Mouse (Mus musculus) layer of hippocampus, adult 8-10 months (tissue): Measurements from ENCODE around the gene Zfp142. TPM values are rescaled to one million over a fixed set of nuclear protein-coding genes. Genes with fewer than 3 reads are reported as not detected.

Experiments
- DNase-seq, 2 experiments: peaks; one replicate each; pipeline ENCODE4 v3.0.0; 2022; ENCODE audit warnings: low spot score in 2 of 2
- microRNA-seq, 2 experiments: library from miRNA; unstranded; fragments of <30 nt; microRNA quantifications; one replicate each; pipeline ENCODE4 v1.2.0; 2022
- total RNA-seq, 4 experiments: library from RNA; stranded (reverse); gene quantifications; 2 replicates each; pipeline ENCODE4 v1.2.4; 2022

The Zfp142 gene
- total RNA-seq, 4 experiments from 2014 or later = 28.4 to 36.8 (median 31.7) TPM

DNA sequence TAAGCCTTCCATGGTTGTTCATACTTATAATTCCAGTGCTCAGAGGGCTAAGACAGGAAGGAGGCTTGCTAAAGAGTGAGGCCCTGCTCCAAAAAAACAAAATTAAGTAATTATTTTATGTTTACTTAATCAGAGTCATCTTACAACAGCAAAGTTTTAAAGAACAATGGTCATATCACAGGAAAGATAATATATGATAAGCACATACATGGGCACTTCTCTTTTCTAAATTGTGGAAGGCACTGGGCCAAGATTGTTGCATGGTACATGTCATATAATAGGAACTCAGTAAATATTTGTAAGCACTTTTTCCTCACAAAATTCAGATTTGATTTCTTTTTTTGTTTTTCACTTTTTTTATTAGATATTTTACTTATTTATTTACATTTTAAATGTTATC lies 68.2 kb downstream of the Zfp142 start:
- no peak for DNase-seq

Small RNAs within 50 kb of the gene (microRNA-seq; reads per million reads assigned to microRNA genes)
- 0 reads per million in 2 experiments for gene Gm25035

Other genes with a start within 250 kb of the Zfp142 start
- gene Catip, start 226.1 kb downstream of the Zfp142 start, total RNA-seq = 1 to 10 TPM; 1.7 to 3.3 (median 2.2) TPM
- 10 to 100 TPM in 2 of 4 experiments, 1 to 10 TPM in 2; 5.5 to 68.6 (median 30.6) TPM for gene Slc11a1, start 213.1 kb downstream of the Zfp142 start, total RNA-seq
- 10 to 100 TPM; 27.6 to 33.4 (median 31.6) TPM for gene Ctdsp1, start 196.7 kb downstream of the Zfp142 start, total RNA-seq
- under 1 TPM; 0.71 to 0.92 (median 0.82) TPM for gene Vil1, start 178.9 kb downstream of the Zfp142 start, total RNA-seq
- gene Cnot9, start 82.2 kb downstream of the Zfp142 start, total RNA-seq = 10 to 100 TPM; 22.7 to 25.7 (median 24.6) TPM
- 10 to 100 TPM; 22.0 to 29.6 (median 23.6) TPM for gene Plcd4, start 45.4 kb downstream of the Zfp142 start, total RNA-seq
- 10 to 100 TPM; 22.1 to 31.4 (median 24.3) TPM for gene Usp37, start 44.0 kb downstream of the Zfp142 start, total RNA-seq
- gene Bcs1l, start within 50 bp of the Zfp142 start, total RNA-seq = 10 to 100 TPM; 20.3 to 25.2 (median 23.4) TPM
- gene Rnf25, start 13.2 kb upstream of the Zfp142 start, total RNA-seq = 10 to 100 TPM; 62.0 to 85.5 (median 67.7) TPM
- gene Stk36, start 13.2 kb upstream of the Zfp142 start, total RNA-seq = 1 to 10 TPM; 3.5 to 8.0 (median 5.4) TPM
- 10 to 100 TPM; 25.5 to 35.9 (median 31.1) TPM for gene Ttll4, start 73.5 kb upstream of the Zfp142 start, total RNA-seq
- gene Cyp27a1, start 125.3 kb upstream of the Zfp142 start, total RNA-seq = 1 to 10 TPM; 6.0 to 7.1 (median 7.0) TPM
- under 1 TPM in 3 of 4 experiments, not detected in 1; 0.16 to 0.36 (median 0.19) TPM for gene Prkag3, start 161.0 kb upstream of the Zfp142 start, total RNA-seq
- 1 to 10 TPM; 1.0 to 1.7 (median 1.4) TPM for gene Wnt6, start 183.6 kb upstream of the Zfp142 start, total RNA-seq
- 1 to 10 TPM; 2.5 to 4.3 (median 3.3) TPM for gene Wnt10a, start 203.3 kb upstream of the Zfp142 start, total RNA-seq